Mouse (Mus musculus) spleen, adult 2 months (tissue): ENCODE results near the gene Cipc. TPM values are rescaled to one million over a fixed set of nuclear protein-coding genes. Genes with fewer than 3 reads are reported as not detected.

Experiments used
- DNase-seq, 2 experiments: peaks; one replicate each; pipeline versions ENCODE4 v3.0.0 to v3.0.0-alpha.2; 2012 to 2021; ENCODE audit warnings: low spot score in 2 of 2, low read depth in 1 of 2
- H3K27ac ChIP-seq: fragments of 200-500 bp; 2 replicates; pipeline ENCODE4 v1.5.1; 2012; ENCODE audit warnings: low read length, inconsistent platforms; ENCODE audit not compliant: insufficient read depth
- H3K27me3 ChIP-seq: fragments of 200-500 bp; 2 replicates; pipeline ENCODE4 v1.6.1; 2012; ENCODE audit warnings: mild to moderate bottlenecking, moderate library complexity, low read length, inconsistent platforms; ENCODE audit not compliant: control insufficient read depth, insufficient read depth
- H3K36me3 ChIP-seq: fragments of 200-500 bp; 2 replicates; pipeline ENCODE4 v1.6.1; 2012; ENCODE audit warnings: mild to moderate bottlenecking, low read length, inconsistent platforms; ENCODE audit not compliant: control insufficient read depth, insufficient read depth
- H3K4me1 ChIP-seq: fragments of 200-500 bp; 2 replicates; pipeline ENCODE4 v1.6.1; 2011; ENCODE audit warnings: inconsistent platforms; ENCODE audit not compliant: control insufficient read depth, insufficient read depth, insufficient read length
- H3K4me3 ChIP-seq: fragments of 200-500 bp; 2 replicates; pipeline ENCODE4 v1.5.1; 2011; ENCODE audit warnings: mild to moderate bottlenecking, inconsistent platforms; ENCODE audit not compliant: insufficient read depth, insufficient read length; ENCODE audit errors: extremely low read depth
- CTCF ChIP-seq: fragments of 200-500 bp; IDR thresholded peaks from 2 replicates; pipeline ENCODE4 v1.5.1; 2011; ENCODE audit warnings: mild to moderate bottlenecking, inconsistent platforms; ENCODE audit not compliant: insufficient read depth, insufficient read length, insufficient replicate concordance; ENCODE audit errors: extremely low read depth
- POLR2A ChIP-seq: fragments of 200-500 bp; IDR thresholded peaks from 2 replicates; pipeline ENCODE4 v1.6.1; 2011; ENCODE audit warnings: low read depth, low read length, inconsistent platforms
- WGBS: fragments of 180-500 bp; shearing (Covaris S2); methylation state at CpG from one replicate; pipeline ENCODE4 v1.1.7; 2018; 5-methylcytosine and 5-hydroxymethylcytosine counted together
- polyA plus RNA-seq: library from polyadenylated mRNA; depleted of rRNA; stranded (reverse); fragments of >200 nt; gene quantifications from 2 replicates; pipeline ENCODE4 v1.2.3, GENCODE M21; 2012; rRNA removed

Gene Cipc
- polyA plus RNA-seq, 1 experiment: 24.2 TPM

GRCm38 (mm10) chr12:86999283-86999820 is 52.5 kb downstream of the Cipc start:
- Histone ChIP-seq H3K27me3 (no peaks in the 10 kb centered on the region), H3K36me3 (no peaks in the 10 kb centered on the region), H3K4me1 (no peaks in the 10 kb centered on the region), H3K4me3 (no peak overlapping the region), H3K27ac (no peak overlapping the region)
- WGBS: 71% methylated on average over 10 of the region's 10 CpGs
- no peak for DNase-seq
- TF ChIP-seq POLR2A: no peak
- TF ChIP-seq CTCF: no peak

GRCm38 (mm10) chr12:87000151-87000839 is 53.5 kb downstream of the Cipc start:
- H3K27ac ChIP-seq: no peak overlapping the region
- DNase-seq: peak in 1 of 2 experiments; percentile 3
- H3K36me3 ChIP-seq: no peaks in the 10 kb centered on the region
- H3K4me1 ChIP-seq: no peaks in the 10 kb centered on the region
- no peaks in the 10 kb centered on the region for H3K27me3 ChIP-seq
- TF ChIP-seq CTCF (no peak), POLR2A (no peak)
- no peak overlapping the region for H3K4me3 ChIP-seq
- 45% methylated on average over 5 of the region's 5 CpGs for WGBS

- TF ChIP-seq CTCF (no peak), POLR2A (no peak)
- no peaks in the 10 kb centered on the region for H3K4me1 ChIP-seq
- no peaks in the 10 kb centered on the region for H3K27me3 ChIP-seq
- no peaks in the 10 kb centered on the region for H3K36me3 ChIP-seq
- WGBS: 44% methylated on average over 6 of the region's 6 CpGs
- DNase-seq: no peak
- no peak overlapping the region for H3K4me3 ChIP-seq
- H3K27ac ChIP-seq: no peak overlapping the region
Measured at GRCm38 (mm10) chr12:87000840-87001176, 54.0 kb downstream of the Cipc start.

GRCm38 (mm10) chr12:87002209-87002608 is 55.4 kb downstream of the Cipc start:
- H3K27ac ChIP-seq: no peak overlapping the region
- TF ChIP-seq CTCF: no peak
- TF ChIP-seq POLR2A: no peak
- H3K4me1 ChIP-seq: no peaks in the 10 kb centered on the region
- no peaks in the 10 kb centered on the region for H3K36me3 ChIP-seq
- DNase-seq: no peak
- no peaks in the 10 kb centered on the region for H3K27me3 ChIP-seq
- no peak overlapping the region for H3K4me3 ChIP-seq
- WGBS: 62% methylated on average over 7 of the region's 7 CpGs

- H3K4me1 ChIP-seq: no peaks in the 10 kb centered on the region
- no peak for TF ChIP-seq POLR2A
- no peak overlapping the region for H3K27ac ChIP-seq
- no peaks in the 10 kb centered on the region; the same call in 1 of the 2 replicates for H3K27me3 ChIP-seq
- no peak for DNase-seq
- no peak overlapping the region for H3K4me3 ChIP-seq
- 77% methylated on average over 7 of the region's 7 CpGs for WGBS
- H3K36me3 ChIP-seq: no peaks in the 10 kb centered on the region
Measured at GRCm38 (mm10) chr12:87002815-87003214, 56.0 kb downstream of the Cipc start.

DNA sequence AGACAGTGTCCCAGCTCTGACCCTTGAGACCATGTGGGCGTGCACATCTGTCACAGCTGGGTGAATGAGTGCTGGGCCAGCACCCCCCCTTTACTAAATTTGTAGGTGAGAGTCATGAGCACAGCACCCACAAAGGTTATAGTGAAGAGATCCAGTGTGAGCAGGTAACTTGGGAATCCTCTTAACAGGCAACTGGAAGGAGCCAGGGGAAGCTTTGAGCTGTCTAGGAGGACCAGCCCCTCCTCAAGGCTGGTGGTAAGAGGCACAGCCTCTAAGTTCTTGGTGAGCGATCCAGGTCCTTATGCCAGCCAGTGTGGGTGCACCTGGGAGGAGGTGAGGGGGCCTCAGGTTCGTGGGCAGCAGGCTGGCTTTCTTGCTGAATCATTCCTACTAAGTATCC is 56.8 kb downstream of the Cipc start:
- 39% methylated on average over 3 of the region's 3 CpGs for WGBS

DNA sequence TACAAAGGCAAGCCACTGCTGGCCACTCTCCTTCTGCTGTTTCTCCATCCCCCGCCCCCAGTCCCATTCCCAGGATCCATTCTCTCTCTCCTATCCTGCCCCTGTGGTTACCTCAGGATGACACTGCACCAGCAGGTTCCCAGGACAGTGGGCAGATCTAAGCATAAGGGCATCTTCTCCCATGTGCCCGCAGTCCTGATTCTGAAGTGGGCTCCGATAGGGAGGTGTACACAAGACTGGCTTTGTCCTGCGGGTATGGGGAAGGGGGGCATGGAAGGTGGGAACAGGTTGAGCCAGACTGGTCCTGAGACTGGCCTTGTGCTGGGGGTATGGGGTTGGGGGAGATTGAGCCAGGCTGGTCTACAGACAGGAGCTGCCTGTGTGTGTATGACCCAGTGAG is 57.8 kb downstream of the Cipc start:
- H3K27me3 ChIP-seq: no peaks in the 10 kb centered on the region; the same call in 1 of the 2 replicates
- TF ChIP-seq POLR2A: no peak
- no peak for TF ChIP-seq CTCF
- no peaks in the 10 kb centered on the region for H3K4me1 ChIP-seq
- H3K36me3 ChIP-seq: no peaks in the 10 kb centered on the region
- no peak overlapping the region for H3K4me3 ChIP-seq
- WGBS: 85% methylated on average over 4 of the region's 4 CpGs
- no peak for DNase-seq
- H3K27ac ChIP-seq: no peak overlapping the region

More for the DNA sequence above, 56.8 kb downstream of the Cipc start:
- no peak overlapping the region for H3K4me3 ChIP-seq
- no peaks in the 10 kb centered on the region; the same call in 1 of the 2 replicates for H3K27me3 ChIP-seq
- no peaks in the 10 kb centered on the region for H3K36me3 ChIP-seq
- no peak overlapping the region for H3K27ac ChIP-seq
- no peak for DNase-seq
- TF ChIP-seq POLR2A (no peak), CTCF (no peak)
- H3K4me1 ChIP-seq: no peaks in the 10 kb centered on the region

Other genes with a start within 250 kb of the Cipc start
- gene Angel1, start 220.6 kb upstream of the Cipc start, polyA plus RNA-seq: 5.0 and 7.3 TPM in 2 replicates
- gene Lrrc74a, start 212.7 kb upstream of the Cipc start, polyA plus RNA-seq: not detected in 2 replicates
- gene Irf2bpl, start 62.2 kb upstream of the Cipc start, polyA plus RNA-seq: 33.2 and 50.3 TPM in 2 replicates
- not detected in 2 replicates for gene Zdhhc22, start 43.4 kb downstream of the Cipc start, polyA plus RNA-seq
- 0.80 and 1.2 TPM in 2 replicates for gene Tmem63c, start 74.3 kb downstream of the Cipc start, polyA plus RNA-seq
- 0.32 and 0.34 TPM in 2 replicates for gene Ngb, start 155.5 kb downstream of the Cipc start, polyA plus RNA-seq
- gene Gstz1, start 200.1 kb downstream of the Cipc start, polyA plus RNA-seq: 10.8 and 11.4 TPM in 2 replicates
- 5.2 and 5.9 TPM in 2 replicates for gene Pomt2, start 200.9 kb downstream of the Cipc start, polyA plus RNA-seq